Mouse (Mus musculus) heart, adult 2 months (tissue): ENCODE data around the gene Krt72.

Source experiments
- CTCF ChIP-seq: fragments of 200-600 bp; IDR thresholded peaks from 2 replicates; pipeline ENCODE4 v1.8.1; 2022; ENCODE audit warnings: antibody characterized with exemption, mild to moderate bottlenecking, moderate library complexity
- POLR2A ChIP-seq: fragments of 200-500 bp; IDR thresholded peaks from 2 replicates; pipeline ENCODE4 v1.6.1; 2011; ENCODE audit warnings: mild to moderate bottlenecking, low read depth, low read length, control low read depth; ENCODE audit not compliant: insufficient read depth

DNA sequence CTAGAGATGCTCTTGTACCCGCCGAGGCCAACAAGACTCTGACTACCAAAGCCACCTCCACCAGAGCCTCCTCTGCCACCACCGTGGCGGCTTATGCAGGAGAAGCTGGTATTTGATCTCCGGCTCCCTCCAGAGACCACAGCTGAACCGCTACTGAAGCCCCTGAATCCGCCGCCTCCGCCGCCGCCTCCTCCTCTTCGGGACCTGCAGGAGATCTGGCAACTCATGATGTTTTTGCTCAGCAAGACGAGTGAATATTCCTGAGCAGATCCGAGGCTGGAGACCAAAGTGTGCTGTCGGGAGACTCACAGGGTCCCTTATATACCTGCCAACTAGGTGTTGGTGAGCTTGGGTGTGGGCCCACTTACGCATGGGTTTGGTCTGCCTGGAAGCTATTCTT, 31.6 kb upstream of the Krt72 start, which contains the start of gene Krt2:
- TF ChIP-seq CTCF (no peak), POLR2A (no peak)
